Mouse (Mus musculus) neural tube, embryonic 12.5 days (tissue): ENCODE measurements around the gene Lrrtm1. TPM values are rescaled to one million over a fixed set of nuclear protein-coding genes. Genes with fewer than 3 reads are reported as not detected.
A peak's percentile ranks its signal among the peaks of the same experiment; 100 is the strongest.

Experiments
- ATAC-seq: fragments of 200-750 bp; cut with Nextera tagmentation; 2 replicates; pipeline ENCODE4 v1.8.0; 2017; ENCODE audit warnings: low read depth, mild to moderate bottlenecking, moderate TSS enrichment, moderate library complexity; ENCODE audit not compliant: low FRiP score
- H3K27ac ChIP-seq: fragments of 300-500 bp; sonication (generic); 2 replicates; pipeline ENCODE4 v1.5.1; 2016
- H3K27me3 ChIP-seq: fragments of 300-500 bp; sonication (generic); replicated peaks from 2 replicates; pipeline ENCODE4 v1.6.1; 2016; ENCODE audit warnings: mild to moderate bottlenecking
- H3K36me3 ChIP-seq: fragments of 300-500 bp; sonication (generic); 2 replicates; pipeline ENCODE4 v1.6.1; 2016; ENCODE audit warnings: mild to moderate bottlenecking
- H3K4me1 ChIP-seq: fragments of 300-500 bp; sonication (generic); 2 replicates; pipeline ENCODE4 v1.6.1; 2016
- H3K4me2 ChIP-seq: fragments of 300-500 bp; sonication (generic); replicated peaks from 2 replicates; pipeline ENCODE4 v1.6.1; 2016; ENCODE audit warnings: mild to moderate bottlenecking
- H3K4me3 ChIP-seq: fragments of 300-500 bp; sonication (generic); 2 replicates; pipeline ENCODE4 v1.5.1; 2016
- H3K9ac ChIP-seq: fragments of 300-500 bp; sonication (generic); 2 replicates; pipeline ENCODE4 v1.6.1; 2016; ENCODE audit warnings: mild to moderate bottlenecking
- H3K9me3 ChIP-seq: fragments of 300-500 bp; sonication (generic); 2 replicates; pipeline ENCODE4 v1.6.1; 2016; ENCODE audit warnings: mild to moderate bottlenecking
- WGBS: fragments of 180-500 bp; shearing (Covaris S2); methylation state at CpG from one replicate; pipeline ENCODE4 v1.1.7; 2016; 5-methylcytosine and 5-hydroxymethylcytosine counted together
- polyA plus RNA-seq: library from polyadenylated mRNA; unstranded; fragments of >200 nt; fragmentation: Nextera tagmentation; extraction: Ambion mirVana; gene quantifications from 2 replicates; pipeline ENCODE4 v1.2.1, GENCODE M21; 2016

Gene Lrrtm1
- 21.5 and 24.8 TPM in 2 replicates for polyA plus RNA-seq

GRCm38 (mm10) chr6:77242601-77243406 is at the start of gene Lrrtm1:
TSS of gene Lrrtm1 (plus strand) at chr6:77242689.
- ATAC-seq = peak; percentile 91
- Histone ChIP-seq H3K4me3 (peak within 1 kb of the TSS; percentile 54), H3K9ac (peak within 1 kb of the TSS; percentile 69), H3K27me3 (peaks cover 12% of the 10 kb centered on the region), H3K4me1 (peaks cover 16% of the 10 kb centered on the region), H3K4me2 (peak within 1 kb of the TSS; percentile 94), H3K27ac (peak within 1 kb of the TSS; percentile 48), H3K9me3 (no peaks in the 10 kb centered on the region), H3K36me3 (no peaks in the 10 kb centered on the region)
- WGBS = under 1% methylated on average over 53 of the region's 53 CpGs

- whole genome bisulfite sequencing = 88% methylated on average over 3 of the region's 3 CpGs
- H3K9me3 ChIP-seq = no peaks in the 10 kb centered on the region
- ATAC-seq = no peak
These were observed 45.8 kb upstream of the Lrrtm1 start for GRCm38 (mm10) chr6:77196650-77197049.

GRCm38 (mm10) chr6:77199375-77199774 is 43.1 kb upstream of the Lrrtm1 start:
- H3K36me3 ChIP-seq = no peaks in the 10 kb centered on the region
- WGBS = 24% methylated on average over 2 of the region's 2 CpGs
- no peak overlapping the region for H3K27ac ChIP-seq
- H3K27me3 ChIP-seq = no peaks in the 10 kb centered on the region
- H3K4me1 ChIP-seq = no peaks in the 10 kb centered on the region
- no peaks in the 10 kb centered on the region for H3K9me3 ChIP-seq
- no peak for ATAC-seq
- no peak overlapping the region for H3K4me2 ChIP-seq
- no peak overlapping the region for H3K9ac ChIP-seq
- H3K4me3 ChIP-seq = no peak overlapping the region

More at GRCm38 (mm10) chr6:77196650-77197049, 45.8 kb upstream of the Lrrtm1 start:
- Histone ChIP-seq H3K36me3 (no peaks in the 10 kb centered on the region), H3K9ac (no peak overlapping the region), H3K4me1 (no peaks in the 10 kb centered on the region), H3K4me2 (no peak overlapping the region), H3K27me3 (no peaks in the 10 kb centered on the region), H3K4me3 (no peak overlapping the region), H3K27ac (no peak overlapping the region)

GRCm38 (mm10) chr6:77209183-77209582 is 33.3 kb upstream of the Lrrtm1 start:
- Histone ChIP-seq H3K4me3 (no peak overlapping the region), H3K4me2 (no peak overlapping the region), H3K4me1 (peaks cover 12% of the 10 kb centered on the region; the same call in 1 of the 2 replicates), H3K27me3 (no peaks in the 10 kb centered on the region), H3K9me3 (no peaks in the 10 kb centered on the region), H3K9ac (no peak overlapping the region), H3K27ac (no peak overlapping the region), H3K36me3 (no peaks in the 10 kb centered on the region)
- no peak for ATAC-seq
- 93% methylated on average over 1 of the region's 1 CpGs for WGBS

GRCm38 (mm10) chr6:77209929-77210328 is 32.6 kb upstream of the Lrrtm1 start:
- Histone ChIP-seq H3K9me3 (no peaks in the 10 kb centered on the region), H3K36me3 (no peaks in the 10 kb centered on the region), H3K27me3 (no peaks in the 10 kb centered on the region), H3K4me1 (peaks cover 18% of the 10 kb centered on the region; the same call in 1 of the 2 replicates), H3K4me3 (no peak overlapping the region), H3K9ac (no peak overlapping the region), H3K27ac (no peak overlapping the region), H3K4me2 (no peak overlapping the region)
- no peak for ATAC-seq
- 65% methylated on average over 3 of the region's 3 CpGs for WGBS

- ATAC-seq = peak; percentile 75
- peaks cover 22% of the 10 kb centered on the region; the same call in 1 of the 2 replicates for H3K4me1 ChIP-seq
- H3K9me3 ChIP-seq = no peaks in the 10 kb centered on the region
- 1% methylated on average over 3 of the region's 3 CpGs for WGBS
- H3K27ac ChIP-seq = no peak overlapping the region
- no peaks in the 10 kb centered on the region for H3K36me3 ChIP-seq
- H3K4me2 ChIP-seq = no peak overlapping the region
- H3K4me3 ChIP-seq = no peak overlapping the region
- no peak overlapping the region for H3K9ac ChIP-seq
- H3K27me3 ChIP-seq = no peaks in the 10 kb centered on the region
These were observed 28.6 kb upstream of the Lrrtm1 start for GRCm38 (mm10) chr6:77213757-77214409.

- no peak overlapping the region for H3K9ac ChIP-seq
- no peaks in the 10 kb centered on the region for H3K36me3 ChIP-seq
- H3K9me3 ChIP-seq = no peaks in the 10 kb centered on the region
- ATAC-seq = peak; percentile 63
- no peaks in the 10 kb centered on the region for H3K27me3 ChIP-seq
- H3K27ac ChIP-seq = no peak overlapping the region
- peaks cover 22% of the 10 kb centered on the region; the same call in 1 of the 2 replicates for H3K4me1 ChIP-seq
- H3K4me3 ChIP-seq = no peak overlapping the region
- H3K4me2 ChIP-seq = no peak overlapping the region
- WGBS = 30% methylated on average over 4 of the region's 4 CpGs
These were observed 27.2 kb upstream of the Lrrtm1 start for GRCm38 (mm10) chr6:77215322-77215721.

GRCm38 (mm10) chr6:77218875-77219274 is 23.6 kb upstream of the Lrrtm1 start:
- Histone ChIP-seq H3K4me3 (no peak overlapping the region), H3K9me3 (no peaks in the 10 kb centered on the region), H3K27ac (no peak overlapping the region), H3K36me3 (no peaks in the 10 kb centered on the region), H3K9ac (no peak overlapping the region), H3K27me3 (no peaks in the 10 kb centered on the region), H3K4me2 (no peak overlapping the region), H3K4me1 (peaks cover 20% of the 10 kb centered on the region; the same call in 1 of the 2 replicates)
- no peak for ATAC-seq

GRCm38 (mm10) chr6:77220776-77221175 is 21.7 kb upstream of the Lrrtm1 start:
- Histone ChIP-seq H3K4me3 (no peak overlapping the region), H3K36me3 (no peaks in the 10 kb centered on the region), H3K9me3 (no peaks in the 10 kb centered on the region), H3K27ac (no peak overlapping the region), H3K27me3 (no peaks in the 10 kb centered on the region), H3K4me1 (peaks cover 7% of the 10 kb centered on the region; the same call in 1 of the 2 replicates), H3K4me2 (no peak overlapping the region), H3K9ac (no peak overlapping the region)
- 58% methylated on average over 4 of the region's 4 CpGs for WGBS
- ATAC-seq = no peak

GRCm38 (mm10) chr6:77222849-77223638 is 19.4 kb upstream of the Lrrtm1 start:
- ATAC-seq = peak; percentile 87
- H3K9ac ChIP-seq = no peak overlapping the region
- no peaks in the 10 kb centered on the region for H3K9me3 ChIP-seq
- no peak overlapping the region for H3K4me3 ChIP-seq
- H3K27ac ChIP-seq = no peak overlapping the region
- 48% methylated on average over 16 of the region's 16 CpGs for WGBS
- no peaks in the 10 kb centered on the region for H3K36me3 ChIP-seq
- peak overlapping the region; percentile 27; the same call in 1 of the 2 replicates for H3K4me2 ChIP-seq
- no peaks in the 10 kb centered on the region for H3K27me3 ChIP-seq
- peaks cover 7% of the 10 kb centered on the region; the same call in 1 of the 2 replicates for H3K4me1 ChIP-seq

GRCm38 (mm10) chr6:77240426-77240825 is 2.1 kb upstream of the Lrrtm1 start:
- 2% methylated on average over 1 of the region's 1 CpGs for WGBS
- Histone ChIP-seq H3K9me3 (no peaks in the 10 kb centered on the region), H3K27me3 (peaks cover 10% of the 10 kb centered on the region), H3K4me1 (peaks cover 16% of the 10 kb centered on the region), H3K9ac (no peak overlapping the region), H3K4me2 (no peak overlapping the region), H3K27ac (no peak overlapping the region), H3K36me3 (no peaks in the 10 kb centered on the region), H3K4me3 (no peak overlapping the region)
- ATAC-seq = no peak
